Mouse (Mus musculus): ENCODE results near the gene Mup16. TPM values are rescaled to one million over a fixed set of nuclear protein-coding genes. Genes with fewer than 3 reads are reported as not detected.
"Not testable (repeated sequence)": the region's sequence is repeated elsewhere in the genome, so short reads cannot be mapped to it uniquely, and the experiment has no call there.

The Mup16 gene
- total RNA-seq (2021): under 1 TPM in 1 of 2 experiments, not detected in 1; 0.48 TPM
- polyA plus RNA-seq (2012; rRNA removed): not detected in 2 replicates
- long read RNA-seq: 0 reads

GRCm38 (mm10) chr4:61519431-61519830 lies at the start of gene Mup16:
Gene Mup16 (minus strand): TSS chr4:61519531.
- H3K9ac ChIP-seq (ENCODE audit: low read depth, low read length); intact Hi-C loops (cut with DNase I); H3K4me3 ChIP-seq; H3K36me3 ChIP-seq (ENCODE audit: control insufficient read depth, insufficient read depth, low read length); H3K4me1 ChIP-seq (ENCODE audit: control insufficient read depth, insufficient read depth, low read length); DNase-seq; H3K79me2 ChIP-seq (replicated peaks; ENCODE audit: control insufficient read depth, insufficient read depth, low read length); H3K27ac ChIP-seq; H3K27me3 ChIP-seq (ENCODE audit: control insufficient read depth, insufficient read depth, low read length): not testable (repeated sequence)
- 75% methylated on average over 4 of the region's 4 CpGs for WGBS

- peak; percentile 49 for TF ChIP-seq CTCF (IDR thresholded peaks at IDR 0.05)
- DNase-seq: peak in 1 of 2 experiments; percentile 16
- WGBS: 24% methylated on average over 2 of the region's 2 CpGs
- H3K27ac ChIP-seq; H3K4me1 ChIP-seq (ENCODE audit: control insufficient read depth, insufficient read depth, low read length); H3K4me3 ChIP-seq; H3K27me3 ChIP-seq (ENCODE audit: control insufficient read depth, insufficient read depth, low read length); H3K79me2 ChIP-seq (replicated peaks; ENCODE audit: control insufficient read depth, insufficient read depth, low read length); H3K36me3 ChIP-seq (ENCODE audit: control insufficient read depth, insufficient read depth, low read length); H3K9ac ChIP-seq (ENCODE audit: low read depth, low read length); intact Hi-C loops (cut with DNase I): not testable (repeated sequence)
Observed at GRCm38 (mm10) chr4:61555887-61556286, 36.6 kb upstream of the Mup16 start.

Other genes with a start within 250 kb of the Mup16 start
- not detected for gene Mup14, start 215.5 kb downstream of the Mup16 start, total RNA-seq (2021)
- gene Mup14, start 215.5 kb downstream of the Mup16 start, polyA plus RNA-seq (2012; rRNA removed): 1.5 TPM in 1 of 2 replicates, not detected in the other
- gene Mup15, start 79.8 kb downstream of the Mup16 start, total RNA-seq (2021): not detected
- gene Mup15, start 79.8 kb downstream of the Mup16 start, polyA plus RNA-seq (2012; rRNA removed): not detected in 2 replicates
- gene Mup17, start 76.3 kb upstream of the Mup16 start, total RNA-seq (2021): not detected
- gene Mup17, start 76.3 kb upstream of the Mup16 start, polyA plus RNA-seq (2012; rRNA removed): not detected in 2 replicates
- gene Mup18, start 154.6 kb upstream of the Mup16 start, total RNA-seq (2021): not detected
- gene Mup18, start 154.6 kb upstream of the Mup16 start, polyA plus RNA-seq (2012; rRNA removed): not detected in 2 replicates

Measured in heart, adult 2 months (tissue).